Mouse (Mus musculus): ENCODE measurements around the gene Pheta2. TPM values are rescaled to one million over a fixed set of nuclear protein-coding genes. Genes with fewer than 3 reads are reported as not detected.
A peak's percentile ranks its signal among the peaks of the same experiment; 100 is the strongest.

Pheta2 gene
- polyA plus RNA-seq, 1 experiment from 2014 or later, result 14.1 TPM

DNA sequence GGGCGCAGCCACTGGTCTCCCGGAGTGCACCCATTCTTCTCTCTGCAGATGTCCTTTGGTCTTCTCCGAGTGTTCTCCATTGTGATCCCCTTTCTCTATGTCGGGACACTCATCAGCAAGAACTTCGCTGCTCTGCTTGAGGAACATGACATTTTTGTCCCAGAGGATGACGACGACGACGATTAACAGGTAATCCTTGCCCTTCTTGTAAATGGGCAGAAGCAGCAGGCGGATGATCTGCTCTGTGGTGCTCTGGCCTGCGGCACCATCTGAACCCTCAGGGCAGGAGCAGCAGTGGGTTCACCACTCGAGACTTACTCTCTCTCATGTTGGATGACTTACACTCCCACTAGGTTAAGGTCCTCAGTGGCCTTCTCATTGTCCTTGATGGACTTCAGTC is 9.1 kb downstream of the Pheta2 start:
- H3K9me3 ChIP-seq (ENCODE audit: control insufficient read depth, low read length), result no peaks in the 10 kb centered on the region
- no peak overlapping the region for H3K4me3 ChIP-seq (ENCODE audit: low read length)
- H3K27ac ChIP-seq (ENCODE audit: low read length), result no peak overlapping the region
- peaks cover 11% of the 10 kb centered on the region for H3K4me1 ChIP-seq (replicated peaks; ENCODE audit: control insufficient read depth, insufficient read depth, low read length)
- no peak overlapping the region for H3K9ac ChIP-seq (ENCODE audit: low read length)
- H3K36me3 ChIP-seq (ENCODE audit: control insufficient read depth, insufficient read depth, low read length), result peaks cover 28% of the 10 kb centered on the region
- 93% methylated on average over 12 of the region's 12 CpGs for WGBS
- H3K27me3 ChIP-seq (ENCODE audit: control insufficient read depth, insufficient read depth, low read depth, low read length), result no peaks in the 10 kb centered on the region
- no peak overlapping the region for H3K4me2 ChIP-seq (ENCODE audit: low read depth, low read length)
- no peak for ATAC-seq (ENCODE audit: low read depth)

DNA sequence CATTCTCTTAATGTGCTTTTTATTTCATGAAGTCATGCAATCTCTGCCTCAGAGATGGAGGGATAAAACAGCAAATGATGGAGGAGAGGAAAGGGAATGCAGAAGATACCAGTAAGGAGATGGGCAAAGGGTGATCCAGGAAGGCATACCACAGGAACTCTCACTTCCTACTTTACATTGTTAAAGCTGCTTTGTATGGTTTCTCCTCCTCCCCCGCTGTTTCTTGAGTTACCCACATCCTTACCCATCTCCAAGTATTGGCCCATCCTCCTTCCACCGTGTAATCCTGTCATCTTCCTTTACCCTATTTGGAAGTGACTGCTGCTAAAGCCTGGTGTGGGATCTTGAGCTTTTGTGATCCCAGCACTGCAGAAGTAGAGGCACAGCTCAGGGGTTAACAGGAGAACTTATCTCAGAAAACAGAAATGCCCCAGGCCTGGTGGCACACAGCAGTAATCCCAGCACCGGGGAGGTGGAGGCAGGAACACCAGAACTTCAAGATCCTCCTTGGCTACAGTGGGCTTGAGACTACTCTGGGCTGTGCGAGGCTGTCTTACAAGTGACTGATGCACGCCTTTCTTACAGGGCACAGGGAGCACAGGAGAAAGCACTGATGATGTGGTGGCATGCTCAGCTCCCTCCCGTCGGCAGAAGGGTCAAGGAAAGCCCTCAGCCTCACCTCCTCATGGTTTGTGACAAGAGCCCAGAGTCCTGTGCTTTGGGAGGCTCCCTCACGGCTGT is 9.7 kb downstream of the Pheta2 start:
- Histone ChIP-seq H3K4me3 (ENCODE audit: low read length) (no peak overlapping the region), H3K9ac (ENCODE audit: low read length) (no peak overlapping the region), H3K36me3 (ENCODE audit: control insufficient read depth, insufficient read depth, low read length) (peaks cover 28% of the 10 kb centered on the region), H3K4me2 (ENCODE audit: low read depth, low read length) (no peak overlapping the region), H3K9me3 (ENCODE audit: control insufficient read depth, low read length) (no peaks in the 10 kb centered on the region), H3K27ac (ENCODE audit: low read length) (no peak overlapping the region), H3K4me1 (replicated peaks; ENCODE audit: control insufficient read depth, insufficient read depth, low read length) (peaks cover 16% of the 10 kb centered on the region), H3K27me3 (ENCODE audit: control insufficient read depth, insufficient read depth, low read depth, low read length) (no peaks in the 10 kb centered on the region)
- ATAC-seq (ENCODE audit: low read depth), result no peak
- WGBS, result 81% methylated on average over 8 of the region's 8 CpGs

GRCm38 (mm10) chr15:82348999-82349341 is 10.2 kb downstream of the Pheta2 start:
- H3K27ac ChIP-seq (ENCODE audit: low read length), result no peak overlapping the region
- ATAC-seq (ENCODE audit: low read depth), result no peak
- no peak overlapping the region for H3K4me3 ChIP-seq (ENCODE audit: low read length)
- H3K9ac ChIP-seq (ENCODE audit: low read length), result no peak overlapping the region
- H3K4me1 ChIP-seq (replicated peaks; ENCODE audit: control insufficient read depth, insufficient read depth, low read length), result peaks cover 16% of the 10 kb centered on the region
- H3K36me3 ChIP-seq (ENCODE audit: control insufficient read depth, insufficient read depth, low read length), result peaks cover 28% of the 10 kb centered on the region
- H3K9me3 ChIP-seq (ENCODE audit: control insufficient read depth, low read length), result no peaks in the 10 kb centered on the region
- WGBS, result 82% methylated on average over 2 of the region's 2 CpGs
- no peaks in the 10 kb centered on the region for H3K27me3 ChIP-seq (ENCODE audit: control insufficient read depth, insufficient read depth, low read depth, low read length)
- no peak overlapping the region for H3K4me2 ChIP-seq (ENCODE audit: low read depth, low read length)

DNA sequence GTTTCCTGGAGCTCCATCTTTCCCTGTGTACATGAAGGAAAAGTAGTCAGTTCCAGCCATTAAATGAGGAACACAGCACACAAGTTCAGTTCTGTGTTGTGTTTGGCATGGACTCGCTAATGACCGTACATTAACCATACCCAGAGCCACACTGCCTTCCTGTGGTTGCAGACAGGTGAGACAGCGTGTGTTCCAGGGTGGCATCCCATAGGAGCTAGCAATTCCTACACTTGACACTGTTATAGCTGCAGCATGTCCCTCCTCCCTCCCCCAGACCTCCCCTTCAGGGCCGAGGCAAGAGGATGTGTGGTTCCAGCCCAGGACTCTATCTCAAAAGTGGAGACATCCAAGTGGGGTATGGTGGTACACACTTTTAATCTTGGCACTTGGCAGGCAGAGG is 11.6 kb downstream of the Pheta2 start:
- Histone ChIP-seq H3K27me3 (ENCODE audit: control insufficient read depth, insufficient read depth, low read depth, low read length) (no peaks in the 10 kb centered on the region), H3K27ac (ENCODE audit: low read length) (no peak overlapping the region), H3K9ac (ENCODE audit: low read length) (no peak overlapping the region), H3K36me3 (ENCODE audit: control insufficient read depth, insufficient read depth, low read length) (peaks cover 28% of the 10 kb centered on the region), H3K4me2 (ENCODE audit: low read depth, low read length) (no peak overlapping the region), H3K9me3 (ENCODE audit: control insufficient read depth, low read length) (no peaks in the 10 kb centered on the region), H3K4me3 (ENCODE audit: low read length) (no peak overlapping the region), H3K4me1 (replicated peaks; ENCODE audit: control insufficient read depth, insufficient read depth, low read length) (peaks cover 19% of the 10 kb centered on the region)
- WGBS, result 82% methylated on average over 4 of the region's 4 CpGs
- no peak for ATAC-seq (ENCODE audit: low read depth)

DNA sequence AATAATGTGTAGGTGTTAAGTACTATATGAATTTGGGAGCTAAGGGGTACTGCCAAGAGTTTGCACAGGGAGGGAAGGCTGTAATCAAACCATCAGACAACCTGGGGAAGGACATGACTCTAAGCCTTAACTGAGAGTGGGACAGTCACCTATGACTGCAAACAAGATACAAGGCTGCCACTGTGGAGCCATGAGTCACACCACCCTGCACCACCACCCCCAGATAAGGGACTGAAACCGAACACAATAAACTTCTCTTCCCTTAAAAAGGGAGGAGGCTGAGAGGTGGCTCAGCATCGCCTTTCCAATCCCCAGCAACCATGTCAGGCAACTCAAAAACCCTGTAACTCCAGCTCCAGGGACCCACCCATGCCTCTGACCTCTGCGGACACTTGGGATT is 12.7 kb downstream of the Pheta2 start:
- no peak overlapping the region for H3K27ac ChIP-seq (ENCODE audit: low read length)
- peaks cover 28% of the 10 kb centered on the region for H3K36me3 ChIP-seq (ENCODE audit: control insufficient read depth, insufficient read depth, low read length)
- H3K9ac ChIP-seq (ENCODE audit: low read length), result no peak overlapping the region
- no peak overlapping the region for H3K4me3 ChIP-seq (ENCODE audit: low read length)
- no peaks in the 10 kb centered on the region for H3K9me3 ChIP-seq (ENCODE audit: control insufficient read depth, low read length)
- H3K27me3 ChIP-seq (ENCODE audit: control insufficient read depth, insufficient read depth, low read depth, low read length), result no peaks in the 10 kb centered on the region
- WGBS, result 76% methylated on average over 3 of the region's 3 CpGs
- peaks cover 19% of the 10 kb centered on the region for H3K4me1 ChIP-seq (replicated peaks; ENCODE audit: control insufficient read depth, insufficient read depth, low read length)
- H3K4me2 ChIP-seq (ENCODE audit: low read depth, low read length), result no peak overlapping the region
- no peak for ATAC-seq (ENCODE audit: low read depth)

DNA sequence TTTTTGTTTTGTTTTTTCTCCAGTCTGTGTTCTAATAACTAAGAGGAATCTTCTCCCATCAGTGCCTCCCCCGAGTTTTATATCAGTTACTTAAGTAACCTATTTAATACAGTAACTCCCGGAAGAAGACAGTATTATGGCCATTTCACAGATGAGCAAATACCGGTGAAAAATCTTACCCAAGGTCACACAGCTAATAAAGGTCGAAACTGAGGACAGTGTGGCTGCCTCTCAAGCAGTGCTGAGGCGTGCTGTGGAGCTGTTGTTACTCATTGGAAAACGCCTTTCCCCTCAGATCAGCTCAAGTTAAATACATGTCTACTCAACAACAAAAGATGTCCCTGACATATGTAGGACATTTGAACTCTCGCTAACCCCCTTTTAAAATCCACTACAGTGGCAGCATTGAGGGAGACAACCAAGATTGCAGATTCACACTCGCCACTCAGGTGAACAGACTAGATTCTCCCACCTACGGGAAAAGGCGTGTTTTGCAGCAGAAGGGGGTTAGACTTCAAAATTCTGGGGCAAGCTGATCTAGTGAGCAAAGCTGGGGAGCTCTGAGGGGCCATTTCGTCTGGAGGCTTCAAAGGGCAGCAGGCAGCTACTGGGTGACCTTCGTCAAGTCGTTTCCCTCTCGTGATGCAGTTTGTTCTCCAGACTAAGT is 14.5 kb downstream of the Pheta2 start:
- no peak for ATAC-seq (ENCODE audit: low read depth)
- Histone ChIP-seq H3K27ac (ENCODE audit: low read length) (peak overlapping the region; percentile 67), H3K27me3 (ENCODE audit: control insufficient read depth, insufficient read depth, low read depth, low read length) (no peaks in the 10 kb centered on the region), H3K36me3 (ENCODE audit: control insufficient read depth, insufficient read depth, low read length) (peaks cover 26% of the 10 kb centered on the region), H3K4me2 (ENCODE audit: low read depth, low read length) (peak overlapping the region; percentile 81), H3K4me1 (replicated peaks; ENCODE audit: control insufficient read depth, insufficient read depth, low read length) (peaks cover 10% of the 10 kb centered on the region), H3K4me3 (ENCODE audit: low read length) (peak overlapping the region; percentile 90), H3K9me3 (ENCODE audit: control insufficient read depth, low read length) (no peaks in the 10 kb centered on the region), H3K9ac (ENCODE audit: low read length) (peak overlapping the region; percentile 97)
- 21% methylated on average over 14 of the region's 14 CpGs for WGBS

DNA sequence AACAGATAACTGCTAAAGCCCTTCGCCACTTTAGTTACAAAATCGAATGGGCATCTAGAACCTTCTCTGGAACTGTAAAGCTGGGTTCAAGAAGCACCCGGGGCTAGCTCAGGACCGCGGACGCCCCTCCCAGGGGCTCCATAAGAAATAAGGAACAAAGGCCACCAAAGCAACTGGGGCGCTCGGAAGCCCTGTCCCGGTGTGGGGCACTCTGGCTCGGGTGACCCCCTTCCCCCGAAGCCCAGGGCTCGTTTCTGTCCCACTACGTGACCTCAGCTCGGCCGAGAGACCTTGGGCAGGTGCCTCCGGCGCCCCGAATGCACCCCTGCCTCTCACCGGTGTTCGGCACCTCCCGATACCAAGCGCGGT is 15.0 kb downstream of the Pheta2 start:
- Histone ChIP-seq H3K9ac (ENCODE audit: low read length) (peak overlapping the region; percentile 97), H3K27me3 (ENCODE audit: control insufficient read depth, insufficient read depth, low read depth, low read length) (no peaks in the 10 kb centered on the region), H3K27ac (ENCODE audit: low read length) (peak overlapping the region; percentile 67), H3K9me3 (ENCODE audit: control insufficient read depth, low read length) (no peaks in the 10 kb centered on the region), H3K4me1 (replicated peaks; ENCODE audit: control insufficient read depth, insufficient read depth, low read length) (peaks cover 10% of the 10 kb centered on the region), H3K36me3 (ENCODE audit: control insufficient read depth, insufficient read depth, low read length) (peaks cover 22% of the 10 kb centered on the region), H3K4me2 (ENCODE audit: low read depth, low read length) (peak overlapping the region; percentile 81), H3K4me3 (ENCODE audit: low read length) (peak overlapping the region; percentile 90)
- under 1% methylated on average over 23 of the region's 23 CpGs for WGBS
- peak; percentile 17; the same call in 1 of the 2 replicates for ATAC-seq (ENCODE audit: low read depth)

GRCm38 (mm10) chr15:82354126-82354945 is 15.6 kb downstream of the Pheta2 start, which contains the start of gene Ndufa6:
Gene Ndufa6, minus strand, starts transcription at chr15:82354322.
- WGBS, result under 1% methylated on average over 57 of the region's 57 CpGs
- Histone ChIP-seq H3K4me1 (replicated peaks; ENCODE audit: control insufficient read depth, insufficient read depth, low read length) (peaks cover 10% of the 10 kb centered on the region), H3K36me3 (ENCODE audit: control insufficient read depth, insufficient read depth, low read length) (peaks cover 16% of the 10 kb centered on the region), H3K9ac (ENCODE audit: low read length) (peak within 1 kb of the TSS; percentile 97), H3K4me2 (ENCODE audit: low read depth, low read length) (peak within 1 kb of the TSS; percentile 81), H3K9me3 (ENCODE audit: control insufficient read depth, low read length) (no peaks in the 10 kb centered on the region), H3K27me3 (ENCODE audit: control insufficient read depth, insufficient read depth, low read depth, low read length) (no peaks in the 10 kb centered on the region), H3K27ac (ENCODE audit: low read length) (peak within 1 kb of the TSS; percentile 95), H3K4me3 (ENCODE audit: low read length) (peak within 1 kb of the TSS; percentile 90)
- peak; percentile 100 for ATAC-seq (ENCODE audit: low read depth)
